Comparison of ENCODE assay signal across 25 mouse cellular contexts in genomic region chr7:133202092-133202880, GRCm38 (mm10).
DNase-seq lines count a peak whose midpoint lies in the region; ATAC-seq and TF ChIP-seq lines count a peak whose summit lies in the region.
"Had no signal": no experiment of that assay in that cellular context is flagged by ENCODE, and none has a peak within 500 bp of the region (broad histone marks: within the 10 kb centered on the region; RNA-seq: fewer than 3 reads in every experiment).

No protein-coding gene starts in this region.

- H3K9me3 ChIP-seq in kidney, embryonic 16.5 days (ENCODE audit: low read length) = no peaks in the 10 kb centered on the region
- no peaks in the 10 kb centered on the region for H3K9me3 ChIP-seq in lung, embryonic 14.5 days (ENCODE audit: low read depth, low read length)
- H3K9me3 ChIP-seq: embryonic facial prominence, embryonic 10.5 days; embryonic facial prominence, embryonic 15.5 days; forebrain, embryonic 12.5 days; heart, embryonic 13.5 days; hindbrain, embryonic 10.5 days; hindbrain, embryonic 15.5 days; intestine, embryonic 15.5 days; limb, embryonic 15.5 days; liver, embryonic 13.5 days; midbrain, embryonic 12.5 days; neural tube, embryonic 13.5 days had no signal

- H3K4me1 ChIP-seq in kidney, embryonic 16.5 days (ENCODE audit: insufficient read depth, low read length) = peaks cover 11% of the 10 kb centered on the region
- H3K4me1 ChIP-seq in lung, embryonic 14.5 days (ENCODE audit: insufficient read depth) = no peaks in the 10 kb centered on the region
- H3K4me1 ChIP-seq: embryonic facial prominence, embryonic 15.5 days; liver, embryonic 13.5 days had no signal

- ATAC-seq in kidney, embryonic 16.5 days (ENCODE audit: low FRiP score, low TSS enrichment) = no peak
- no peak for ATAC-seq in lung, embryonic 14.5 days (ENCODE audit: insufficient read depth)
- ATAC-seq: forebrain, postnatal 0 days; intestine, embryonic 15.5 days had no signal

- no peak for TF ChIP-seq CTCF in lung, embryonic 14.5 days (IDR thresholded peaks at IDR 0.05; ENCODE audit: low read depth)

- no peaks in the 10 kb centered on the region for H3K36me3 ChIP-seq in kidney, embryonic 16.5 days (ENCODE audit: insufficient read depth, low read length)
- H3K36me3 ChIP-seq in lung, embryonic 14.5 days (ENCODE audit: insufficient read depth) = no peaks in the 10 kb centered on the region
- H3K36me3 ChIP-seq: embryonic facial prominence, embryonic 10.5 days; embryonic facial prominence, embryonic 15.5 days; forebrain, embryonic 12.5 days; heart, embryonic 13.5 days; hindbrain, embryonic 10.5 days; hindbrain, embryonic 15.5 days; intestine, embryonic 15.5 days; limb, embryonic 15.5 days; liver, embryonic 13.5 days; midbrain, embryonic 12.5 days; neural tube, embryonic 13.5 days had no signal

- peak overlapping the region; percentile 39; the same call in 1 of the 2 replicates for H3K27ac ChIP-seq in kidney, embryonic 16.5 days (ENCODE audit: low read length)
- no peak overlapping the region for H3K27ac ChIP-seq in lung, embryonic 14.5 days (ENCODE audit: low read depth)
- H3K27ac ChIP-seq: embryonic facial prominence, embryonic 10.5 days; embryonic facial prominence, embryonic 15.5 days; forebrain, embryonic 12.5 days; heart, embryonic 13.5 days; hindbrain, embryonic 10.5 days; hindbrain, embryonic 15.5 days; intestine, embryonic 15.5 days; limb, embryonic 15.5 days; liver, embryonic 13.5 days; midbrain, embryonic 12.5 days; neural tube, embryonic 13.5 days had no signal

- no peak overlapping the region for H3K4me2 ChIP-seq in kidney, embryonic 16.5 days (replicated peaks; ENCODE audit: low read depth, low read length)
- H3K4me2 ChIP-seq in lung, embryonic 14.5 days = no peak overlapping the region
- H3K4me2 ChIP-seq: embryonic facial prominence, embryonic 15.5 days; forebrain, embryonic 12.5 days; heart, embryonic 13.5 days; hindbrain, embryonic 15.5 days; intestine, embryonic 15.5 days; limb, embryonic 15.5 days; liver, embryonic 13.5 days; midbrain, embryonic 12.5 days; neural tube, embryonic 13.5 days had no signal

- H3K9ac ChIP-seq in kidney, embryonic 16.5 days (replicated peaks; ENCODE audit: low read length) = no peak overlapping the region
- H3K9ac ChIP-seq in lung, embryonic 14.5 days = no peak overlapping the region
- H3K9ac ChIP-seq: embryonic facial prominence, embryonic 15.5 days; forebrain, embryonic 12.5 days; forebrain, postnatal 0 days; heart, embryonic 13.5 days; hindbrain, embryonic 15.5 days; intestine, embryonic 15.5 days; limb, embryonic 15.5 days; liver, embryonic 13.5 days; midbrain, embryonic 12.5 days; neural tube, embryonic 13.5 days had no signal

- WGBS in kidney, embryonic 16.5 days = 42% methylated on average over 13 of the region's 13 CpGs
- WGBS in lung, embryonic 14.5 days = 57% methylated on average over 13 of the region's 13 CpGs

- H3K4me3 ChIP-seq in kidney, embryonic 16.5 days (ENCODE audit: low read length) = no peak overlapping the region
- no peak overlapping the region for H3K4me3 ChIP-seq in lung, embryonic 14.5 days (ENCODE audit: low read depth, low read length)
- H3K4me3 ChIP-seq: embryonic facial prominence, embryonic 10.5 days; embryonic facial prominence, embryonic 15.5 days; forebrain, embryonic 12.5 days; heart, embryonic 13.5 days; hindbrain, embryonic 10.5 days; hindbrain, embryonic 15.5 days; intestine, embryonic 15.5 days; limb, embryonic 15.5 days; liver, embryonic 13.5 days; midbrain, embryonic 12.5 days; neural tube, embryonic 13.5 days had no signal

- no peak for DNase-seq in kidney, adult 9 months
- peak; percentile 22 for DNase-seq in lung, embryonic 14.5 days
- no peak for DNase-seq in lung, postnatal 10 days
- peak; percentile 45 for DNase-seq in forelimb bud, embryonic 11.5 days (ENCODE audit: low read depth, low spot score)
- no peak for DNase-seq in spleen, postnatal 4 days (ENCODE audit: low spot score in 2 of 2)
- DNase-seq in retina, embryonic 14.5 days (ENCODE audit: low spot score) = no peak
- DNase-seq: adrenal gland, adult 8-10 months; cerebellum, adult 8-10 months; cerebellum, postnatal 25 days; forebrain, postnatal 0 days; gastrocnemius, postnatal 10 days; heart, postnatal 10 days; liver, embryonic 13.5 days; lung, adult 18-20 months had no signal

- no peaks in the 10 kb centered on the region for H3K27me3 ChIP-seq in kidney, embryonic 16.5 days (ENCODE audit: insufficient read depth, low read length)
- H3K27me3 ChIP-seq in lung, embryonic 14.5 days (ENCODE audit: insufficient read depth, low read length) = no peaks in the 10 kb centered on the region
- H3K27me3 ChIP-seq: embryonic facial prominence, embryonic 15.5 days; hindbrain, embryonic 15.5 days; intestine, embryonic 15.5 days; liver, embryonic 13.5 days had no signal

Comparison
In these comparisons a context has a peak if more than half of its experiments do, and no peak if none do; other contexts are left out.
1. DNase-seq: peak in lung, embryonic 14.5 days (single experiment) and forelimb bud, embryonic 11.5 days (single experiment); none in kidney, adult 9 months (single experiment), lung, postnatal 10 days (single experiment), spleen, postnatal 4 days (0 of 2) and retina, embryonic 14.5 days (single experiment).